In the genomic region with DNA sequence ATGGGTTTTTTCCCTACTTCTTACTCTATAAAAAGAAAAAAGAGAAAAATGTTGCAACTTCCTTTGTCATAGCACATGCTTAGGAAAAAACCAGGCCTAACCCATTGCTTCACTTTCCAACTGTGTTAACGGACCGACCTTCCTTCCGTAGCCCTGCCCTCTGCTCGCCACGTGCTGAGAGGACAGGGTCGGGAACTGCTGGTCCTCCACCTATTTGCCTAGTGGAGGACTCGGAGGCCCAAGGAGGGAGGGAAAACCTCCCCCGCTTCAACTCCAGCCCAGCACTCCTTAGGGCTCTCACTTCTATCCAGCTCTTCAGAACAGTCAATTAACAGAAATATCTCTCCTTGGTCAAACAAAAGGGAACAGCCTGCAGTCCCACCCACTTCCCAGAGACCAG, we compare ENCODE assay signal across 8 mouse cellular contexts. TPM values are rescaled to one million over a fixed set of nuclear protein-coding genes. Genes with fewer than 3 reads are reported as not detected.
DNase-seq lines count a peak whose midpoint lies in the region; ATAC-seq lines count a peak whose summit lies in the region.

No protein-coding gene starts in this region.

- intact Hi-C loops in left cerebral cortex, postnatal 25 days (cut with DNase I) = no loop called here

- peak; percentile 51 for DNase-seq in kidney, adult 18-20 months
- DNase-seq in kidney, adult 11 months = no peak
- peak; percentile 64 to 70 for DNase-seq in heart, adult 9 months (ENCODE audit: low spot score in 2 of 2)
- peak; percentile 71 to 72 for DNase-seq in kidney, postnatal 36 days
- DNase-seq in right cerebral cortex, postnatal 36 days (ENCODE audit: low spot score in 2 of 2) = no peak
- no peak for DNase-seq in left cerebral cortex, postnatal 25 days (ENCODE audit: low spot score in 2 of 2)

- 0 out of 2 replicates have a peak, but pooled peaks have one; percentile 14 for ATAC-seq in megakaryocyte-erythroid progenitor cell, adult 5-6 weeks (replicated peaks; ENCODE audit: low FRiP score, low TSS enrichment, poor library complexity, severe bottlenecking)
- no peak for ATAC-seq in cerebellum, adult (ENCODE audit: insufficient number of reproducible peaks, low FRiP score, low TSS enrichment)

RNA-seq across cellular contexts. Expression of gene Mapkapk2, which starts 13.3 kb away (rescaled TPM):
- total RNA-seq in megakaryocyte-erythroid progenitor cell, adult 5-6 weeks (2014; fragmentation: Nextera tagmentation) = 43.1 and 46.2 TPM in 2 replicates
- total RNA-seq in megakaryocyte-erythroid progenitor cell, adult 5-6 weeks (2017) = 37.1 and 42.6 TPM in 2 replicates
- total RNA-seq in left cerebral cortex, postnatal 25 days (2021) = 10 to 100 TPM; 25.8 to 28.3 TPM

RNA-seq across cellular contexts. Expression of gene Dyrk3, which starts 53.9 kb away (rescaled TPM):
- total RNA-seq in megakaryocyte-erythroid progenitor cell, adult 5-6 weeks (2014; fragmentation: Nextera tagmentation) = 18.2 and 19.6 TPM in 2 replicates
- total RNA-seq in megakaryocyte-erythroid progenitor cell, adult 5-6 weeks (2017) = 20.0 and 31.3 TPM in 2 replicates
- 10 to 100 TPM in 1 of 2 experiments, 1 to 10 TPM in 1; 9.4 to 14.1 TPM for total RNA-seq in left cerebral cortex, postnatal 25 days (2021)

Comparison
In these comparisons a context has a peak if more than half of its experiments do, and no peak if none do; other contexts are left out.
1. DNase-seq: peak in kidney, adult 18-20 months (single experiment), heart, adult 9 months (2 of 2) and kidney, postnatal 36 days (2 of 2); none in kidney, adult 11 months (single experiment), right cerebral cortex, postnatal 36 days (0 of 2) and left cerebral cortex, postnatal 25 days (0 of 2).